Mouse (Mus musculus) cerebellum, adult 2 months (tissue): Measurements from ENCODE around the gene Pvalb. TPM values are rescaled to one million over a fixed set of nuclear protein-coding genes. Genes with fewer than 3 reads are reported as not detected.

Experiments used
- DNase-seq, 2 experiments: peaks; one replicate each; pipeline ENCODE4 v3.0.0; 2021
- H3K27ac ChIP-seq: fragments of 200-500 bp; 2 replicates; pipeline ENCODE4 v1.5.1; 2012; ENCODE audit warnings: low read length, control low read depth, inconsistent platforms; ENCODE audit not compliant: insufficient read depth
- H3K27me3 ChIP-seq: fragments of 200-500 bp; 2 replicates; pipeline ENCODE4 v1.6.1; 2012; ENCODE audit warnings: inconsistent platforms, mild to moderate bottlenecking, low read length, moderate library complexity; ENCODE audit not compliant: control insufficient read depth, insufficient read depth
- H3K4me1 ChIP-seq: fragments of 200-500 bp; 2 replicates; pipeline ENCODE4 v1.6.1; 2011; ENCODE audit warnings: low read length; ENCODE audit not compliant: control insufficient read depth, insufficient read depth
- H3K4me3 ChIP-seq: fragments of 200-500 bp; replicated peaks from 2 replicates; pipeline ENCODE3; 2011; ENCODE audit warnings: mild to moderate bottlenecking, low read depth, low read length, control low read depth; ENCODE audit not compliant: insufficient read depth
- CTCF ChIP-seq: fragments of 200-500 bp; IDR thresholded peaks from 2 replicates; pipeline ENCODE4 v1.5.1; 2011; ENCODE audit warnings: low read depth, mild to moderate bottlenecking, control low read depth, low read length, moderate library complexity, borderline replicate concordance; ENCODE audit not compliant: insufficient read depth
- POLR2A ChIP-seq: fragments of 200-500 bp; IDR thresholded peaks from 2 replicates; pipeline ENCODE4 v1.6.1; 2011; ENCODE audit warnings: low read length, control low read depth, borderline replicate concordance; ENCODE audit not compliant: insufficient read depth
- WGBS: fragments of 180-500 bp; shearing (Covaris S2); methylation state at CpG from one replicate; pipeline ENCODE4 v1.1.7; 2018; 5-methylcytosine and 5-hydroxymethylcytosine counted together
- polyA plus RNA-seq: library from polyadenylated mRNA; depleted of rRNA; stranded (reverse); fragments of >200 nt; gene quantifications from 2 replicates; pipeline ENCODE4 v1.2.3, GENCODE M21; 2012; rRNA removed

The Pvalb gene
- polyA plus RNA-seq, 1 experiment, result 1,013 TPM

DNA sequence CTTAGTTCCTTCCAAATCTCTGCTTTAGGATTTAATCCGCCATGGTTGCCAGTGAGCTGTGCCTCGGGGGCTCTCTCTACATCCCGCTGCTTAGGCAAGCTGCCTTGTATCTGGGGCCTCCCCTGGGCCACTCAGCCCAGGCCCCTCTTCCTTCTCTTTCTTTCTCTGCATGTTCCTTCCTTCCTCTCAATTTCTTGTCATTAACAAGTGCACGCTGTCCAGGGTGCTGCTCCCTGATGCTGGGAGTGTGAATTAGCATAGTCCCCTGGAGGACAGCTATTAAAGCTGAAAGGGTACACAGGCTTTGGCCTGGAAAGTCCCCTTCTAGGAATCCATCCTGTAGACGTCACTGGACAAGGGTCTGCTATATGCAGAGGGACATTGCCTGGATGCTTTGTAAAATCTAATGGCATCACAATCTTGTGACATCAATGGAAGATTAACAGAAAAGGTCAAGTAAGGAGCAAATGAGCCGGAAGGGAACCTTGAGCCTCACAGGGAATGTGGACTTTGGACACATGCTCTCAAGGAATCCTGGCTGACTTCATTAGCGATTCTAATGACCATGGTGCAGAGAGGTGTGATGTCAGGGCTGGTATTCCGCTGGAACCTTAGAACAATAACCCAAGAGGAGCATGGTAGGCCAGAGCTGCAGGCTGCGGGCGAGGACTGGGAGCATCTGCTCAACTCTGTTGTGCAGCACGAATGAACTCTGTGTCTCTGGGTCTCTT lies 53.0 kb downstream of the Pvalb start:
- Histone ChIP-seq H3K4me3 (no peak overlapping the region), H3K27ac (no peak overlapping the region), H3K4me1 (peaks cover 15% of the 10 kb centered on the region), H3K27me3 (no peaks in the 10 kb centered on the region)
- 78% methylated on average over 11 of the region's 11 CpGs for WGBS
- no peak for TF ChIP-seq CTCF
- TF ChIP-seq POLR2A, result no peak
- no peak for DNase-seq

DNA sequence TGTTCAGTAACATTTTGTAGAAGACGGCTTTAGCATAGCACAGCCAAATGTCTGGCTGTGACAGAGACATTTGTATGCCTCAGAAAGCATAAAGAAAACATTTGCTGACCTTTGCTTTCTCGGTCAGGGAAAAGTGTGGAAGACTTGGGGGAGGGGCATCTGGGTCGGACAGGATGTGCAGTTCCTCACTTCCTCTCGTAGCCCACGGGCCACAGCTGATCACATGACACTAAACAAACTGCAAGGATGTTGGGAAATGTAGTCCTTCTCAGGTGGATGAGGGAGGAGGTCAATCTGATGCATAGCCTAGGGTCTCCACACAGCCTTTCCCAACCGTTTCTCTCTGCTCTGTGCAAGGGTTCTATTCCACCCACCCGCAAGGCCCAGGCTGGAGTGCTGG lies 57.6 kb downstream of the Pvalb start:
- H3K27me3 ChIP-seq, result no peaks in the 10 kb centered on the region
- WGBS, result 73% methylated on average over 7 of the region's 7 CpGs
- H3K4me3 ChIP-seq, result no peak overlapping the region
- peaks cover 6% of the 10 kb centered on the region for H3K4me1 ChIP-seq
- no peak for DNase-seq
- TF ChIP-seq CTCF, result no peak
- no peak for TF ChIP-seq POLR2A
- no peak overlapping the region for H3K27ac ChIP-seq

Other genes with a start within 250 kb of the Pvalb start
- 30.0 and 33.4 TPM in 2 replicates for gene Foxred2, start 249.7 kb downstream of the Pvalb start, polyA plus RNA-seq
- gene Eif3d, start 235.6 kb downstream of the Pvalb start, polyA plus RNA-seq, result 119 and 126 TPM in 2 replicates
- 45.8 and 48.5 TPM in 2 replicates for gene Cacng2, start 86.4 kb downstream of the Pvalb start, polyA plus RNA-seq
- 52.0 and 56.5 TPM in 2 replicates for gene Ift27, start 32.3 kb downstream of the Pvalb start, polyA plus RNA-seq
- 0.77 and 0.84 TPM in 2 replicates for gene Ncf4, start 38.4 kb upstream of the Pvalb start, polyA plus RNA-seq
- 0.20 and 0.24 TPM in 2 replicates for gene Csf2rb2, start 99.3 kb upstream of the Pvalb start, polyA plus RNA-seq
- gene Csf2rb, start 119.4 kb upstream of the Pvalb start, polyA plus RNA-seq, result 0.30 and 0.33 TPM in 2 replicates
- 0.13 TPM in 1 of 2 replicates, not detected in the other for gene Tex33, start 189.5 kb upstream of the Pvalb start, polyA plus RNA-seq
- 84.3 and 86.1 TPM in 2 replicates for gene Tst, start 199.5 kb upstream of the Pvalb start, polyA plus RNA-seq
- gene Mpst, start 200.0 kb upstream of the Pvalb start, polyA plus RNA-seq, result 67.2 and 68.4 TPM in 2 replicates
- 316 and 321 TPM in 2 replicates for gene Kctd17, start 222.2 kb upstream of the Pvalb start, polyA plus RNA-seq